Mouse (Mus musculus): ENCODE measurements around the gene Zbed5.

GRCm38 (mm10) chr5:129918065-129918651 is 22.6 kb downstream of the Zbed5 start:
- no peak for TF ChIP-seq CTCF (IDR thresholded peaks at IDR 0.05; ENCODE audit: extremely low read depth, insufficient read depth, low read length)
- TF ChIP-seq POLR2A (IDR thresholded peaks at IDR 0.05; ENCODE audit: extremely low read depth, insufficient read depth, low read length), result no peak

Data from cortical plate, adult 2 months (tissue).